Mouse (Mus musculus): ENCODE data around the gene Timm8a2. TPM values are rescaled to one million over a fixed set of nuclear protein-coding genes. Genes with fewer than 3 reads are reported as not detected.

Gene Timm8a2
- not detected in 2 replicates for polyA plus RNA-seq (2012; ENCODE audit: insufficient read depth, low replicate concordance)

DNA sequence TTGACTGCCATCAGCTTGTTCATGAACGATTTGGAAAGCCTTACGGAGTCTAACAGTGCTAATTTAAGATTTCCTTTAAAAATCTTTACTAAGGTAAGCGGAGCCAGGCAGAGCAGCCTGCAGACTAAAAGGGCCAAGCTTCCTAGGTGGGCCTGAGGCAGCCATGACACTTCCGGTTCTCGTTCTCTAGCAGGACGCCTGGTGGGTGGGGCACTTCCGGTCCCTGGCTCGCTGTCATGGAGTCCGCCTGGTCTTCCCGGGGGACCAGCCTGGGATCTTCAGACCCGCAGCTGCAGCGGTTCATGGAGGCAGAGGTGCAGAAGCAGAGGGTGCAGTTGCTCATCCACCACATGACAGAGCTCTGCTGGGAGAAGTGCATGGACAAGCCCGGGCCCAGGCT, at the start of gene Timm8a2:
Gene Timm8a2, plus strand, starts transcription at position 224 of the 400 bp plus-strand sequence.
- peaks cover 17% of the 10 kb centered on the region for H3K9me3 ChIP-seq
- H3K27me3 ChIP-seq (replicated peaks) = peaks cover 15% of the 10 kb centered on the region
- H3K4me1 ChIP-seq = peaks cover 16% of the 10 kb centered on the region
- TF ChIP-seq GATA1 (IDR thresholded peaks at IDR 0.05; ENCODE audit: borderline replicate concordance, low read length) (no peak), FLI1 (IDR thresholded peaks at IDR 0.05; ENCODE audit: low read length) (no peak)
- peaks cover 4% of the 10 kb centered on the region for H3K36me3 ChIP-seq (replicated peaks; ENCODE audit: low read length)
- H3K4me3 ChIP-seq (replicated peaks) = no peak within 1 kb of the TSS

DNA sequence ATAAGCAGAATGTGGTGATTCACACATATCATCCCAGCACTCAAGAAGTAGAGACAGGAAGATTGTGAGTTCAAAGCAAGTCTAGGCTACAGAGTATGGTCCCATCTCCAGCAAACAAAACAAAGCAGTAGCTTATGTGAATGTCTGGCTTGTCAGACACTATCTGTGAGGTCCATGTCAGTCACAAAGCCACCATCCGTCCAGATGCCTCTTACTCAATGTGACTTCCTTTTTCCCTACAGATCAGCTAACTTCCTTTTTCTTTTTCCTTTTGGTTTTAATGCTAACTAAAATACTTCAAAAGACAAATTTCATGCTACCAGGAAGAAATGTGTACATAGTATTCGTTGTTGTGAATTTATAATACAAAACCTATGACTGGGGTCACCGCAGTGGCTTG, 49.0 kb upstream of the Timm8a2 start:
- peaks cover 49% of the 10 kb centered on the region for H3K4me1 ChIP-seq
- H3K4me3 ChIP-seq (replicated peaks) = no peak overlapping the region
- peaks cover 15% of the 10 kb centered on the region for H3K36me3 ChIP-seq (replicated peaks; ENCODE audit: low read length)
- H3K27me3 ChIP-seq (replicated peaks) = peaks cover 6% of the 10 kb centered on the region
- H3K9me3 ChIP-seq = no peaks in the 10 kb centered on the region
- no peak for TF ChIP-seq GATA1 (IDR thresholded peaks at IDR 0.05; ENCODE audit: borderline replicate concordance, low read length)
- no peak for TF ChIP-seq FLI1 (IDR thresholded peaks at IDR 0.05; ENCODE audit: low read length)

DNA sequence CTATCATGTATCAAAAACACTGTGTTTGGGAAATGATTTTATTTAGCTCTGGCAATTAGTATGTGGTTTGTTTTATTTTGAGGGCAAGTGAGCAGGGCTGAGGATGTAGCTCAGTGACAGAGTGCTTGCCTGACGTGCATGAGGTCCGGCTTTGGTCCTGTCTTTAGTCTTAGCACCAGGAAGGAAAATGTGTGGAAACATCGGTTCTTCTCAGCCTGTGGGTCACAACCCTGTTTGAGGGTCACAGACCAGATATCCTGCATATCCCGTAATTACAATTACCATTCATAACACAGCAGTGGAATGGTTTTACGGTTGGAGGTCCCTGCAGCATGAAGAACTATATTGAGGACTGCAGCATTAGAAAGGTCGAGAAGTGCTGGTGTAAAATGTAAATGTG, 48.4 kb upstream of the Timm8a2 start:
- TF ChIP-seq GATA1 (IDR thresholded peaks at IDR 0.05; ENCODE audit: borderline replicate concordance, low read length) = no peak
- TF ChIP-seq FLI1 (IDR thresholded peaks at IDR 0.05; ENCODE audit: low read length) = no peak
- Histone ChIP-seq H3K27me3 (replicated peaks) (peaks cover 6% of the 10 kb centered on the region), H3K4me3 (replicated peaks) (no peak overlapping the region), H3K36me3 (replicated peaks; ENCODE audit: low read length) (peaks cover 20% of the 10 kb centered on the region), H3K4me1 (peaks cover 49% of the 10 kb centered on the region), H3K9me3 (no peaks in the 10 kb centered on the region)

DNA sequence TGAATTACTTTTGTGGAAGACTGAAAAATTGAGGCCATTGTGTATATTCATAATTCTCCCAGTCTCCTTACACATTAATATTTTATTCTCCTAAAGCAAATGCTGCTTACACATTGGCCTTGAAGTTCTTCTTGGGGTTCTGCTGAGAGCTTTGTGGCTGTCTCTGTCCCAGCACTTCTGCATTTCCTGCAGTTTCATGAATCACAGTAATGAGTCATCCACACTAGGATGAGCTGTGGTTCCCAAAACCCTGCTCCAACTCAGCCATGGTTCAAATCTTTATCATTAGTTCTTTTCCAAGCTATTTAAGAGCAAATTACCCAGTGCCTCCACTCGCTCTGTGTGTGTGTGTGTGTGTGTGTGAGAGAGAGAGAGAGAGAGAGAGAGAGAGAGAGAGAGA, 47.2 kb upstream of the Timm8a2 start:
- H3K27me3 ChIP-seq (replicated peaks) = peaks cover 6% of the 10 kb centered on the region
- H3K9me3 ChIP-seq = no peaks in the 10 kb centered on the region
- peaks cover 52% of the 10 kb centered on the region for H3K4me1 ChIP-seq
- H3K36me3 ChIP-seq (replicated peaks; ENCODE audit: low read length) = peaks cover 27% of the 10 kb centered on the region
- H3K4me3 ChIP-seq (replicated peaks) = no peak overlapping the region
- TF ChIP-seq GATA1 (IDR thresholded peaks at IDR 0.05; ENCODE audit: borderline replicate concordance, low read length) (no peak), FLI1 (IDR thresholded peaks at IDR 0.05; ENCODE audit: low read length) (no peak)

DNA sequence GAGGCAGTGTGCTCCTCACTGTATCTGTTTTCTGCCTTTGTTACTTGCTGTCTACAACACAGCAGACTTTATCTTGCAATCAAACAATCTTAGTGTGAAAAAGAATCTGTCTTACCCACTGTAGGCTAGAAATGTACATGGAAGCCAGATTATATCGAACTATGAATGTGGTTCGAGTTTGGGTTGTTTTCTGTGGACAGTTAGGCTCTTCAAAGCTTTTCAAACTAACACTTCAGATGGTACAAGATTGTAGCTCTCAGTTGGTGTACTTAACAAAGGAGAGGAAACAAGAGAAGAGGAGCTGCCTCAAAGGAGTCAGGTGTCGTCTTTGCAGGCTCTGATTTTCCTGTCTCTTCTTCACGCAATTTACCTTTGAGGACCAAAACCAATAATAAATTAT, 46.8 kb upstream of the Timm8a2 start:
- peaks cover 54% of the 10 kb centered on the region for H3K4me1 ChIP-seq
- TF ChIP-seq FLI1 (IDR thresholded peaks at IDR 0.05; ENCODE audit: low read length) (no peak), GATA1 (IDR thresholded peaks at IDR 0.05; ENCODE audit: borderline replicate concordance, low read length) (no peak)

DNA sequence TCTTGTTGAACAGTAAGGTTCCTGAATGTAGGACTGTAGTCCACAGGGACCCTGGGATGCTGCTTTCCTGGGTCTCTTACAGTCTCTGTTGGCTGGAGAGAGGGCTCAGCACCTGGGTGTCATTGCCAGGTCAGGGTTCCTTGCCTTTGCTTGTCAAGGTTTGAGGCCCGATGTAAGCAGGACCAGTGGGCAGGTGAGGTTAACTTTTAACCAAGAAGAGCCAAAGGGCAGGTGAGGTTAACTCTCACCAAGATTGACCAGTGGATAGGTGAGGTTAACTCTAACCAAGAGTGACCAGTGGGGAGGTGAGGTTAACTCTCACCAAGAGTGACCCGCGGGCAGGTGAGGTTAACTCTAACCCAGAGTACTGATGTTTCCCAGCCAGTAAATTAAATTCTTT, 45.1 kb upstream of the Timm8a2 start:
- no peak overlapping the region for H3K4me3 ChIP-seq (replicated peaks)
- no peaks in the 10 kb centered on the region for H3K9me3 ChIP-seq
- TF ChIP-seq FLI1 (IDR thresholded peaks at IDR 0.05; ENCODE audit: low read length) (no peak), GATA1 (IDR thresholded peaks at IDR 0.05; ENCODE audit: borderline replicate concordance, low read length) (no peak)
- peaks cover 45% of the 10 kb centered on the region for H3K4me1 ChIP-seq
- peaks cover 6% of the 10 kb centered on the region for H3K27me3 ChIP-seq (replicated peaks)
- H3K36me3 ChIP-seq (replicated peaks; ENCODE audit: low read length) = peaks cover 33% of the 10 kb centered on the region

More for the DNA sequence above, 46.8 kb upstream of the Timm8a2 start:
- Histone ChIP-seq H3K27me3 (replicated peaks) (peaks cover 6% of the 10 kb centered on the region), H3K4me3 (replicated peaks) (no peak overlapping the region), H3K9me3 (no peaks in the 10 kb centered on the region), H3K36me3 (replicated peaks; ENCODE audit: low read length) (peaks cover 29% of the 10 kb centered on the region)

DNA sequence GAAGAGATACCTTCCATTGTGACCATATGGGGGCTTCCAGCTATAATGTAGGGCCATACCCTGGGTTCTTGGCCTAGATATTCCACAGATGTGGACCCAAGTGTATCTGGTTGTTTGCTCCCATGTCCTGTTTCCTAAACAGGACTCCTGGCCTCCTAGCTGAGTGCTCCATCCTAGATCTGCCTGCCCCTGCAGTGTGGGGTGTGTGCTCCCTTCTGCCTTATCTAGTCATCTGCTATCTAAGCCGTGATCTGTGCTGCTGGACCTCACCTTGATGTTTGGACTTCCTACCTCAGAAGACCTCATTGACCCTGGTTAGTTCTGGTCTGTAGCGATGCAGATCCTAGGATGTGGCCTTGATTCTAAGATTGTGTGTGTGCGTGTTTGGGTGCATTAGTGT, 44.6 kb upstream of the Timm8a2 start:
- Histone ChIP-seq H3K9me3 (no peaks in the 10 kb centered on the region), H3K4me3 (replicated peaks) (no peak overlapping the region), H3K27me3 (replicated peaks) (peaks cover 6% of the 10 kb centered on the region), H3K4me1 (peaks cover 45% of the 10 kb centered on the region), H3K36me3 (replicated peaks; ENCODE audit: low read length) (peaks cover 35% of the 10 kb centered on the region)
- TF ChIP-seq FLI1 (IDR thresholded peaks at IDR 0.05; ENCODE audit: low read length) = no peak
- no peak for TF ChIP-seq GATA1 (IDR thresholded peaks at IDR 0.05; ENCODE audit: borderline replicate concordance, low read length)

DNA sequence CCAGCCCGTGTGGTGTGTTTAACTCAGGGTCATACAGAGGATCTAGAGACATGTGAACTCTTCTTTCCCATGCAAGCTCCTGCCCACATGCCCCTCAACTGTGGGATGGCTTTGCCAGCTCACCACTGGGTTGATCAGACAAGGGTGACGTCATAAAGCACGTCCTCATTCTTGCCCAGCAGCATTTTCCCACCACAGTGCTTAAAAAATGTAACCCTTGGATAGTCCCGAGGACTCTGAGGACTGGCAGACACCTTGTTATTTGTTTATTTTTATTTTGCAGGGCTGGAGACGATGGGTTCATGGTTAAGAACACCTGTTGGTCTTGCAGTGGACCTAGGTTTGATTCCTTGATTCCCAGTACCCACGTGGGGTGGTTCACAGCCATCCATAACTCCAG, 43.6 kb upstream of the Timm8a2 start:
- Histone ChIP-seq H3K36me3 (replicated peaks; ENCODE audit: low read length) (peaks cover 45% of the 10 kb centered on the region), H3K4me3 (replicated peaks) (no peak overlapping the region), H3K27me3 (replicated peaks) (peaks cover 6% of the 10 kb centered on the region), H3K4me1 (peaks cover 48% of the 10 kb centered on the region), H3K9me3 (no peaks in the 10 kb centered on the region)
- TF ChIP-seq GATA1 (IDR thresholded peaks at IDR 0.05; ENCODE audit: borderline replicate concordance, low read length) (no peak), FLI1 (IDR thresholded peaks at IDR 0.05; ENCODE audit: low read length) (no peak)

DNA sequence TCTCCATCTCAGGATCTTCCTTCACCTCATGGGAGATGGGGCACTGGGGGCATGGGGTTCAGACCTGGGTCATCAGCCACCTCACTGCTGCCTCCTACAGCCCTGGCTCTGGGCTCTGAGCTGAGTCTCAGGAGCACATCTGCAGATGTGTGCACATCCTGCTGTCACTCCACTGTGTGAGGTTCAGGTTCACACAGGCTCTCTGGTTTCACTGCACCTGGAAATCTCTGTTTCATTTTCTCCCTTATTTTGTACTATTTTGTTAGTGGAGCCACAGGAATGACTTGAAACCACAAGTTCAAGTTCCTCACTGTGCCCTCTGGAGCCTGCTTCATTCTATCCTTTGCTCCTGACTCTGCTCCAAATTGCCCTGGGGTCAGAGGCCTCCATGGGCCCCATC, 42.6 kb upstream of the Timm8a2 start:
- TF ChIP-seq GATA1 (IDR thresholded peaks at IDR 0.05; ENCODE audit: borderline replicate concordance, low read length) (no peak), FLI1 (IDR thresholded peaks at IDR 0.05; ENCODE audit: low read length) (no peak)
- Histone ChIP-seq H3K36me3 (replicated peaks; ENCODE audit: low read length) (peaks cover 56% of the 10 kb centered on the region), H3K4me3 (replicated peaks) (no peak overlapping the region), H3K4me1 (peaks cover 49% of the 10 kb centered on the region), H3K27me3 (replicated peaks) (peaks cover 6% of the 10 kb centered on the region), H3K9me3 (no peaks in the 10 kb centered on the region)

DNA sequence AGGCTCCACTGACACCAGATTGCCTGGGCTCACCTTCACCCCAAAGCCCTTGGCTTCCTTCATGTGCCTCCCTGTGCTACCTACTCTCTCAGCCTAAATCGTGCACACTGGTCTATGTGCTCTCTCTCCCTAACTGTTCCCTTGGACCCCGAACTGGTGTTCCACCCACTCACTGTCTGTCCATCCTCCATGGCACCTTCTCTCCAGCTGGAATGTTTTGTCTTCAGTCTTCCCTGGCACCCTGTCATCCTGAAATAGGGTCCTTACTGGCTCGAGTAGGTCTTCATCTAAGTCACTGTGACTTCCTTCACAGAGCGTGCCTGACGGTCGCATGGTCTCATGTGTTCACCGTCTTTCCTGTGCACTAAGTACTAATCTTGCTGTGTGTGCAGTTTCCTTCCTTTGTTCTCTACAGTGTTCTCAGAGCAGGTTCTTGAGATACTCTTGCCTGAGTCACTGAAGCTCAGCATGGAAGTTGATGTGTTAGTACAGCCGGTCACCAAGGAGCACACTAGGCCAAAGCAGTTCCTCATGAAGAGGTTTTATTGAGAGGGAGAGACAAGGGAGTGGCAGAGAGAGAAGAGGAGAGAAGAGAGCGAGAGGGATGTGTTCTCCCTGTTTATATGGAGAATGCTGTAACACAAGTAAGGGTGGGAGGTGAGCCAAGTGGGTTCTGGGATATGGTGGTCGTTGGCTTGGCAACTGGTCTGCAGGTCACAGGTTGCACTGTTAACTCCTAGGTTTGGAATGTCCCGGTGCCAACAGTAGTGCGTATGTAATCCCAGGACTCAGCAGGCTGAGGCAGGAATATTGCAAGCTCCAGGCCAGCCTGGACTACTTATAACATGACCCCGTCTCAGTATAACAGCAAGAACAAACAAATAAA, 41.8 kb upstream of the Timm8a2 start:
- Histone ChIP-seq H3K4me1 (peaks cover 50% of the 10 kb centered on the region), H3K9me3 (no peaks in the 10 kb centered on the region), H3K36me3 (replicated peaks; ENCODE audit: low read length) (peaks cover 61% of the 10 kb centered on the region), H3K27me3 (replicated peaks) (peaks cover 6% of the 10 kb centered on the region), H3K4me3 (replicated peaks) (no peak overlapping the region)
- TF ChIP-seq FLI1 (IDR thresholded peaks at IDR 0.05; ENCODE audit: low read length) = no peak
- no peak for TF ChIP-seq GATA1 (IDR thresholded peaks at IDR 0.05; ENCODE audit: borderline replicate concordance, low read length)
